ENCODE assay signal across 33 mouse cellular contexts in genomic region chrX:13465810-13466209, GRCm38 (mm10). TPM values are rescaled to one million over a fixed set of nuclear protein-coding genes. Genes with fewer than 3 reads are reported as not detected.
DNase-seq lines count a peak whose midpoint lies in the region; ATAC-seq and TF ChIP-seq lines count a peak whose summit lies in the region.
"Had no signal": no experiment of that assay in that cellular context is flagged by ENCODE, and none has a peak within 500 bp of the region (broad histone marks: within the 10 kb centered on the region; RNA-seq: fewer than 3 reads in every experiment).

TSS of gene Nyx (plus strand) at chrX:13466110.

- H3K4me2 ChIP-seq in lung, embryonic 15.5 days = no peak within 1 kb of the TSS
- H3K4me2 ChIP-seq: embryonic facial prominence, embryonic 13.5 days; forebrain, embryonic 12.5 days; forebrain, embryonic 15.5 days; heart, embryonic 12.5 days; heart, embryonic 15.5 days; hindbrain, embryonic 14.5 days had no signal

- no peaks in the 10 kb centered on the region for H3K36me3 ChIP-seq in kidney, adult 2 months (ENCODE audit: control insufficient read depth, insufficient read depth, low read length)
- H3K36me3 ChIP-seq in lung, embryonic 15.5 days = no peaks in the 10 kb centered on the region
- H3K36me3 ChIP-seq: embryonic facial prominence, embryonic 10.5 days; embryonic facial prominence, embryonic 13.5 days; forebrain, embryonic 12.5 days; forebrain, embryonic 15.5 days; G1E; heart, embryonic 12.5 days; heart, embryonic 15.5 days had no signal

- 94% methylated on average over 3 of the region's 3 CpGs for WGBS in kidney, adult 2 months
- 76% methylated on average over 3 of the region's 3 CpGs for WGBS in lung, embryonic 15.5 days

- DNase-seq in gastrocnemius, adult 2 months = no peak
- no peak for DNase-seq in gastrocnemius, postnatal 4 days (ENCODE audit: low spot score in 2 of 2)
- no peak for DNase-seq in kidney, adult 2 months
- DNase-seq in kidney, adult 11 months = no peak
- no peak for DNase-seq in lung, postnatal 10 days
- DNase-seq: adrenal gland, adult 2 months; adrenal gland, postnatal 14 days; B cell, adult 2 months; cerebellum, adult 11-12 months; cerebellum, postnatal 25 days; embryo, embryonic 11 days; gastrocnemius, postnatal 14 days; heart, postnatal 14 days; heart, postnatal 4 days had no signal

- no peaks in the 10 kb centered on the region for H3K27me3 ChIP-seq in kidney, adult 2 months (replicated peaks; ENCODE audit: control insufficient read depth, insufficient read depth, low read length)
- 0 out of 2 replicates have a peak, but pooled peaks cover 4% of the 10 kb centered on the region for H3K27me3 ChIP-seq in lung, embryonic 15.5 days
- H3K27me3 ChIP-seq: CH12.LX; forebrain, embryonic 15.5 days; Patski had no signal

- H3K9ac ChIP-seq in lung, embryonic 15.5 days = no peak within 1 kb of the TSS
- H3K9ac ChIP-seq: embryonic facial prominence, embryonic 13.5 days; forebrain, embryonic 12.5 days; forebrain, embryonic 15.5 days; heart, embryonic 12.5 days; heart, embryonic 15.5 days; hindbrain, embryonic 14.5 days had no signal

- no peak for ATAC-seq in lung, embryonic 15.5 days (ENCODE audit: borderline replicate concordance, extremely low read depth, low FRiP score, low TSS enrichment)
- no peak for ATAC-seq in activated CD4-positive, CD25-positive, alpha-beta regulatory T cell, adult 4 months
- ATAC-seq: forebrain, embryonic 15.5 days; hindbrain, postnatal 0 days; inflammation-experienced regulatory T-cells, adult 6 months; intestine, embryonic 16.5 days; Patski had no signal

- no peak within 1 kb of the TSS for H3K4me3 ChIP-seq in gastrocnemius, adult 2 months
- no peak within 1 kb of the TSS for H3K4me3 ChIP-seq in kidney, adult 2 months (ENCODE audit: insufficient read depth, low read depth, low read length)
- H3K4me3 ChIP-seq in lung, embryonic 15.5 days = no peak within 1 kb of the TSS
- no peak within 1 kb of the TSS for H3K4me3 ChIP-seq in cortical plate, adult 2 months (ENCODE audit: insufficient read depth, low read length)
- H3K4me3 ChIP-seq: embryonic facial prominence, embryonic 10.5 days; embryonic facial prominence, embryonic 13.5 days; erythroblast, embryonic 14.5 days; forebrain, embryonic 12.5 days; forebrain, embryonic 15.5 days; heart, embryonic 12.5 days; heart, embryonic 15.5 days had no signal

- peak within 1 kb of the TSS; percentile 51 for H3K27ac ChIP-seq in gastrocnemius, adult 2 months
- H3K27ac ChIP-seq in kidney, adult 2 months (ENCODE audit: insufficient read depth, low read depth, low read length) = peak within 1 kb of the TSS; percentile 5; the same call in 1 of the 2 replicates
- peak within 1 kb of the TSS; percentile 13; the same call in 1 of the 2 replicates for H3K27ac ChIP-seq in lung, embryonic 15.5 days
- peak within 1 kb of the TSS; percentile 49; the same call in 1 of the 2 replicates for H3K27ac ChIP-seq in cortical plate, adult 2 months (ENCODE audit: insufficient read depth, low read length)
- H3K27ac ChIP-seq: embryonic facial prominence, embryonic 10.5 days; embryonic facial prominence, embryonic 13.5 days; forebrain, embryonic 12.5 days; forebrain, embryonic 15.5 days; heart, embryonic 15.5 days; hindbrain, embryonic 14.5 days; hindbrain, postnatal 0 days had no signal

- intact Hi-C loops in gastrocnemius, adult 2 months (cut with DNase I) = no loop called here

- no peak for TF ChIP-seq POLR2A in kidney, adult 2 months (IDR thresholded peaks at IDR 0.05; ENCODE audit: low read depth, low read length)
- TF ChIP-seq POLR2A in cortical plate, adult 2 months (IDR thresholded peaks at IDR 0.05; ENCODE audit: extremely low read depth, insufficient read depth, low read length) = no peak

- no peaks in the 10 kb centered on the region for H3K9me3 ChIP-seq in lung, embryonic 15.5 days
- H3K9me3 ChIP-seq: embryonic facial prominence, embryonic 10.5 days; embryonic facial prominence, embryonic 13.5 days; forebrain, embryonic 12.5 days; forebrain, embryonic 15.5 days; G1E; heart, embryonic 15.5 days had no signal

- no peaks in the 10 kb centered on the region for H3K4me1 ChIP-seq in kidney, adult 2 months (ENCODE audit: control insufficient read depth, insufficient read depth, low read length)
- H3K4me1 ChIP-seq in lung, embryonic 15.5 days = 0 out of 2 replicates have a peak, but pooled peaks cover 5% of the 10 kb centered on the region
- peaks cover 2% of the 10 kb centered on the region for H3K4me1 ChIP-seq in cortical plate, adult 2 months (ENCODE audit: control insufficient read depth, insufficient read depth, low read length)
- H3K4me1 ChIP-seq: forebrain, embryonic 12.5 days; heart, embryonic 12.5 days had no signal

- no peak for TF ChIP-seq CTCF in gastrocnemius, adult 2 months (IDR thresholded peaks at IDR 0.05)
- TF ChIP-seq CTCF in kidney, adult 2 months (conservative IDR thresholded peaks at IDR 0.05; ENCODE audit: insufficient read depth, insufficient read length, low read depth, low read length) = no peak
- TF ChIP-seq CTCF in cortical plate, adult 2 months (IDR thresholded peaks at IDR 0.05; ENCODE audit: extremely low read depth, insufficient read depth, low read length) = no peak

RNA-seq across cellular contexts. Expression of gene Nyx, which starts in this region (rescaled TPM):
- total RNA-seq in gastrocnemius, adult 2 months (2021) = under 1 TPM in 1 of 2 experiments, not detected in 1; 0.03 TPM
- total RNA-seq in gastrocnemius, postnatal 4 days (2021) = under 1 TPM; 0.08 to 0.17 TPM
- 0.06 and 0.11 TPM in 2 replicates for polyA plus RNA-seq in kidney, adult 2 months (2012; rRNA removed)
- 0.05 TPM in 2 replicates for polyA plus RNA-seq in lung, embryonic 15.5 days (2015; fragmentation: Nextera tagmentation; extraction: Ambion mirVana)
- 0.38 and 0.40 TPM in 2 replicates for polyA plus RNA-seq in cortical plate, adult 2 months (2012; rRNA removed)
- polyA plus RNA-seq in activated CD4-positive, CD25-positive, alpha-beta regulatory T cell, adult 4 months (2017; shearing (Covaris generic)) = not detected
- total RNA-seq: common myeloid progenitor, adult 5-6 weeks had no signal
- polyA plus RNA-seq: erythroblast, embryonic 14.5 days; hindbrain, embryonic 11.5 days had no signal
